Mouse (Mus musculus): ENCODE data around the gene Zfp629. TPM values are rescaled to one million over a fixed set of nuclear protein-coding genes. Genes with fewer than 3 reads are reported as not detected.
A peak's percentile ranks its signal among the peaks of the same experiment; 100 is the strongest.
"Not testable (repeated sequence)": the region's sequence is repeated elsewhere in the genome, so short reads cannot be mapped to it uniquely, and the experiment has no call there.

The Zfp629 gene
- 10 to 100 TPM; 32.4 to 35.1 TPM for total RNA-seq (2021)

GRCm38 (mm10) chr7:127614891-127615843, at the start of gene Zfp629:
Gene Zfp629 (minus strand): TSS chr7:127615797.
- intact Hi-C loops (cut with DNase I): loop anchor here (1.0 to 5.0 kb wide), 3 partner anchors 22 to 132 kb away; partner anchors contain the start of gene Bcl7c
- peak; percentile 87 to 90 for DNase-seq

GRCm38 (mm10) chr7:127662926-127663325, 47.3 kb upstream of the Zfp629 start:
- intact Hi-C loops (cut with DNase I): no loop called here
- no peak for DNase-seq

GRCm38 (mm10) chr7:127661833-127662232, 46.2 kb upstream of the Zfp629 start:
- intact Hi-C loops (cut with DNase I): no loop called here
- no peak for DNase-seq

GRCm38 (mm10) chr7:127660882-127661281, 45.3 kb upstream of the Zfp629 start:
- intact Hi-C loops (cut with DNase I): no loop called here
- no peak for DNase-seq

- intact Hi-C loops (cut with DNase I): no loop called here
- peak; percentile 61 to 80 for DNase-seq
Measured at GRCm38 (mm10) chr7:127656946-127657345, 41.3 kb upstream of the Zfp629 start.

GRCm38 (mm10) chr7:127654318-127654717, 38.7 kb upstream of the Zfp629 start:
- DNase-seq: no peak
- intact Hi-C loops (cut with DNase I): no loop called here

GRCm38 (mm10) chr7:127652050-127652449, 36.5 kb upstream of the Zfp629 start:
- intact Hi-C loops (cut with DNase I): no loop called here
- peak; percentile 8 to 11 for DNase-seq

- intact Hi-C loops (cut with DNase I): no loop called here
- no peak for DNase-seq
Measured at GRCm38 (mm10) chr7:127651624-127652023, 36.0 kb upstream of the Zfp629 start.

GRCm38 (mm10) chr7:127649206-127649605, 33.6 kb upstream of the Zfp629 start:
- intact Hi-C loops (cut with DNase I): no loop called here

GRCm38 (mm10) chr7:127648516-127649201, 33.1 kb upstream of the Zfp629 start:
- intact Hi-C loops (cut with DNase I): no loop called here
- DNase-seq: no peak

More at GRCm38 (mm10) chr7:127649206-127649605, 33.6 kb upstream of the Zfp629 start:
- DNase-seq: no peak

- intact Hi-C loops (cut with DNase I): not testable (repeated sequence)
Measured at GRCm38 (mm10) chr7:127647576-127647975, 32.0 kb upstream of the Zfp629 start.

GRCm38 (mm10) chr7:127646363-127646762, 30.8 kb upstream of the Zfp629 start:
- DNase-seq: no peak
- intact Hi-C loops (cut with DNase I): no loop called here

More at GRCm38 (mm10) chr7:127647576-127647975, 32.0 kb upstream of the Zfp629 start:
- not testable (repeated sequence) for DNase-seq

GRCm38 (mm10) chr7:127642254-127642653, 26.7 kb upstream of the Zfp629 start:
- intact Hi-C loops (cut with DNase I): no loop called here
- no peak for DNase-seq

GRCm38 (mm10) chr7:127641260-127641659, 25.7 kb upstream of the Zfp629 start:
- DNase-seq: peak in 1 of 2 experiments; percentile 16
- intact Hi-C loops (cut with DNase I): no loop called here

- DNase-seq: peak; percentile 85 to 87
- intact Hi-C loops (cut with DNase I): loop anchor here (1.0 kb wide), 1 partner anchor 23 kb away; no protein-coding TSS in a partner anchor
Measured at GRCm38 (mm10) chr7:127636963-127637362, 21.4 kb upstream of the Zfp629 start.

GRCm38 (mm10) chr7:127631416-127631815, 15.8 kb upstream of the Zfp629 start:
- intact Hi-C loops (cut with DNase I): no loop called here
- no peak for DNase-seq

- DNase-seq: no peak
- intact Hi-C loops (cut with DNase I): no loop called here
Measured at GRCm38 (mm10) chr7:127628646-127629045, 13.0 kb upstream of the Zfp629 start.

GRCm38 (mm10) chr7:127626471-127626870, 10.9 kb upstream of the Zfp629 start:
- DNase-seq: no peak
- intact Hi-C loops (cut with DNase I): no loop called here

- DNase-seq: no peak
- intact Hi-C loops (cut with DNase I): no loop called here
Measured at GRCm38 (mm10) chr7:127626039-127626438, 10.4 kb upstream of the Zfp629 start.

GRCm38 (mm10) chr7:127618402-127618801, 2.8 kb upstream of the Zfp629 start:
- not testable (repeated sequence) for DNase-seq
- intact Hi-C loops (cut with DNase I): loop anchor here (5.0 kb wide), 1 partner anchor 89 kb away; the partner anchor contains the start of gene Bcl7c

- intact Hi-C loops (cut with DNase I): loop anchor here (5.0 kb wide), 1 partner anchor 89 kb away; the partner anchor contains the start of gene Bcl7c
- DNase-seq: no peak
Measured at GRCm38 (mm10) chr7:127617962-127618361, 2.4 kb upstream of the Zfp629 start.
